Mouse (Mus musculus): ENCODE measurements around the gene Stk36.

The Stk36 gene

GRCm38 (mm10) chr1:74601267-74601962 is at the start of gene Stk36, which contains the start of gene Rnf25:
Gene Stk36, plus strand, starts transcription at chr1:74601445.
Gene Rnf25, minus strand, starts transcription at chr1:74601397.
- peak; percentile 80 for DNase-seq

GRCm38 (mm10) chr1:74559061-74559460 is 42.2 kb upstream of the Stk36 start:
- DNase-seq: no peak

- DNase-seq: no peak
Observed at GRCm38 (mm10) chr1:74565834-74566233, 35.4 kb upstream of the Stk36 start.

- no peak for DNase-seq
Observed at GRCm38 (mm10) chr1:74569739-74570719, 31.2 kb upstream of the Stk36 start.

- DNase-seq: no peak
Observed at GRCm38 (mm10) chr1:74582621-74583020, 18.6 kb upstream of the Stk36 start.

- DNase-seq: no peak
Observed at GRCm38 (mm10) chr1:74584616-74585398, 16.4 kb upstream of the Stk36 start.

- no peak for DNase-seq
Observed at GRCm38 (mm10) chr1:74587233-74587772, 13.9 kb upstream of the Stk36 start.

- peak; percentile 95 for DNase-seq
Observed at GRCm38 (mm10) chr1:74587773-74588445, 13.3 kb upstream of the Stk36 start, which contains the start of the genes Zfp142 and Bcs1l. Gene Zfp142, minus strand, starts transcription at chr1:74588246. Gene Bcs1l, plus strand, starts transcription at chr1:74588289.

- no peak for DNase-seq
Observed at GRCm38 (mm10) chr1:74594434-74594833, 6.8 kb upstream of the Stk36 start.

GRCm38 (mm10) chr1:74600501-74601266 is 561 bp upstream of the Stk36 start:
- DNase-seq: no peak

GRCm38 (mm10) chr1:74624183-74624582 is 22.9 kb downstream of the Stk36 start:
- DNase-seq: no peak

GRCm38 (mm10) chr1:74626076-74626475 is 24.8 kb downstream of the Stk36 start:
- no peak for DNase-seq

GRCm38 (mm10) chr1:74628001-74628400 is 26.8 kb downstream of the Stk36 start:
- no peak for DNase-seq

GRCm38 (mm10) chr1:74632734-74633133 is 31.5 kb downstream of the Stk36 start:
- DNase-seq: no peak

GRCm38 (mm10) chr1:74643524-74643923 is 42.3 kb downstream of the Stk36 start:
- no peak for DNase-seq

- DNase-seq: no peak
Observed at GRCm38 (mm10) chr1:74643926-74644325, 42.7 kb downstream of the Stk36 start.

- peak; percentile 91 for DNase-seq
Observed at GRCm38 (mm10) chr1:74661448-74662195, 60.4 kb downstream of the Stk36 start, which contains the start of gene Ttll4. Gene Ttll4, plus strand, starts transcription at chr1:74661745.

GRCm38 (mm10) chr1:74662253-74662865 is 61.1 kb downstream of the Stk36 start:
- DNase-seq: no peak

- DNase-seq: no peak
Observed at GRCm38 (mm10) chr1:74665153-74665552, 63.9 kb downstream of the Stk36 start.

- DNase-seq: no peak
Observed at GRCm38 (mm10) chr1:74668371-74668770, 67.1 kb downstream of the Stk36 start.

All from right cerebral cortex, postnatal 4 days (tissue).